In the genomic region with DNA sequence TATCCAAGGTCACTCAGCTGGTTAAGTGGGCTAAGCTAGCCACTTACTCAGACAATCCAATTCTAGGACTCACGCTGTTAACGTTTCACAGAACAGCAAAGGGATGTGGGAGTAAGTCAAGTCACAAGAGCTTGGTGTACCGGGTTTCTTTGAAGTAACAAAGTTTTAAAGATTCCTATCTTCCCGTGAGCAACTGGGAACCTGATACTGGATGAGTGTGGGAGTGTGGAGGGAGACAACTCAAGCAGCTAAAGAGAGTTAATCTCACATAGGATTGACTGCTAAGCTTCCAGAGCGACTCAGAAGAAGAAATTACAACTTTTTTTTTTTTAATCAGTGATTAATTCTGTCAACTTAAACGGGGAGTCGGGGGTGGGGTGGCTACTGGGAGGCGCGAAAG, we compare ENCODE assay signal across 7 mouse cellular contexts. TPM values are rescaled to one million over a fixed set of nuclear protein-coding genes. Genes with fewer than 3 reads are reported as not detected.
DNase-seq lines count a peak whose midpoint lies in the region; ATAC-seq and TF ChIP-seq lines count a peak whose summit lies in the region.

No protein-coding gene starts in this region.

- no peaks in the 10 kb centered on the region for H3K27me3 ChIP-seq in testis, adult 2 months (ENCODE audit: control insufficient read depth, insufficient read depth, low read length)
- H3K27me3 ChIP-seq in embryonic facial prominence, embryonic 14.5 days (replicated peaks; ENCODE audit: control insufficient read depth, insufficient read depth, low read length), result no peaks in the 10 kb centered on the region
- no peaks in the 10 kb centered on the region for H3K27me3 ChIP-seq in limb, embryonic 14.5 days (ENCODE audit: control insufficient read depth, insufficient read depth, low read length)
- no peaks in the 10 kb centered on the region for H3K27me3 ChIP-seq in stomach, embryonic 15.5 days (replicated peaks)

- TF ChIP-seq CTCF in testis, adult 2 months (IDR thresholded peaks at IDR 0.05; ENCODE audit: control insufficient read depth, insufficient read depth, insufficient replicate concordance, low read depth, low read length), result no peak

- 19% methylated on average over 9 of the region's 9 CpGs for WGBS in embryonic facial prominence, embryonic 14.5 days
- WGBS in limb, embryonic 14.5 days, result 13% methylated on average over 9 of the region's 9 CpGs
- WGBS in stomach, embryonic 15.5 days, result 11% methylated on average over 9 of the region's 9 CpGs

- no peak for ATAC-seq in embryonic facial prominence, embryonic 14.5 days (ENCODE audit: low read depth)
- ATAC-seq in limb, embryonic 14.5 days (ENCODE audit: low FRiP score, low read depth), result no peak
- no peak for ATAC-seq in stomach, embryonic 15.5 days (ENCODE audit: insufficient read depth, low FRiP score, low read depth)
- no peak for ATAC-seq in megakaryocyte progenitor cell, adult 5-6 weeks (replicated peaks; ENCODE audit: poor library complexity)

- peak overlapping the region; percentile 73 for H3K27ac ChIP-seq in testis, adult 2 months (ENCODE audit: control insufficient read depth, insufficient read depth, low read depth, low read length)
- H3K27ac ChIP-seq in embryonic facial prominence, embryonic 14.5 days (replicated peaks; ENCODE audit: low read depth, low read length), result no peak overlapping the region
- H3K27ac ChIP-seq in limb, embryonic 14.5 days (replicated peaks; ENCODE audit: low read depth, low read length), result no peak overlapping the region
- no peak overlapping the region for H3K27ac ChIP-seq in stomach, embryonic 15.5 days

- no peaks in the 10 kb centered on the region for H3K9me3 ChIP-seq in embryonic facial prominence, embryonic 14.5 days (ENCODE audit: control insufficient read depth, low read length)
- no peaks in the 10 kb centered on the region for H3K9me3 ChIP-seq in limb, embryonic 14.5 days (ENCODE audit: control insufficient read depth, low read length)
- H3K9me3 ChIP-seq in stomach, embryonic 15.5 days, result no peaks in the 10 kb centered on the region

- no peaks in the 10 kb centered on the region; the same call in 1 of the 2 replicates for H3K4me1 ChIP-seq in testis, adult 2 months (ENCODE audit: control insufficient read depth, insufficient read depth, low read length)
- no peaks in the 10 kb centered on the region for H3K4me1 ChIP-seq in embryonic facial prominence, embryonic 14.5 days (ENCODE audit: control insufficient read depth, insufficient read depth, low read length)
- H3K4me1 ChIP-seq in limb, embryonic 14.5 days (ENCODE audit: control insufficient read depth, insufficient read depth, low read length), result no peaks in the 10 kb centered on the region
- no peaks in the 10 kb centered on the region for H3K4me1 ChIP-seq in stomach, embryonic 15.5 days

- DNase-seq in testis, postnatal 10 days (ENCODE audit: low spot score), result no peak
- no peak for DNase-seq in embryonic facial prominence, embryonic 14.5 days (ENCODE audit: low spot score)
- no peak for DNase-seq in limb, embryonic 14.5 days (ENCODE audit: low spot score)
- no peak for DNase-seq in right cerebral cortex, adult 2 months (ENCODE audit: low spot score in 2 of 2)

- no peaks in the 10 kb centered on the region for H3K36me3 ChIP-seq in testis, adult 2 months (ENCODE audit: control insufficient read depth, insufficient read depth, low read length)
- no peaks in the 10 kb centered on the region for H3K36me3 ChIP-seq in embryonic facial prominence, embryonic 14.5 days (ENCODE audit: control insufficient read depth, insufficient read depth, low read length)
- H3K36me3 ChIP-seq in limb, embryonic 14.5 days (ENCODE audit: control insufficient read depth, insufficient read depth, low read length), result no peaks in the 10 kb centered on the region
- H3K36me3 ChIP-seq in stomach, embryonic 15.5 days, result no peaks in the 10 kb centered on the region

- TF ChIP-seq POLR2A in testis, adult 2 months (IDR thresholded peaks at IDR 0.05; ENCODE audit: control insufficient read depth, low read depth, low read length), result no peak
- no peak for TF ChIP-seq POLR2A in limb, embryonic 14.5 days (IDR thresholded peaks at IDR 0.05; ENCODE audit: borderline replicate concordance, extremely low read depth, insufficient read depth, insufficient read length)

- peak overlapping the region; percentile 61 for H3K4me2 ChIP-seq in embryonic facial prominence, embryonic 14.5 days (ENCODE audit: low read depth, low read length)
- peak overlapping the region; percentile 51 for H3K4me2 ChIP-seq in limb, embryonic 14.5 days (replicated peaks; ENCODE audit: low read depth, low read length, severe bottlenecking)
- peak overlapping the region; percentile 50 for H3K4me2 ChIP-seq in stomach, embryonic 15.5 days

- H3K9ac ChIP-seq in embryonic facial prominence, embryonic 14.5 days (ENCODE audit: low read depth, low read length), result peak overlapping the region; percentile 73
- peak overlapping the region; percentile 69 for H3K9ac ChIP-seq in limb, embryonic 14.5 days (ENCODE audit: low read depth, low read length, severe bottlenecking)
- H3K9ac ChIP-seq in stomach, embryonic 15.5 days, result no peak overlapping the region

- peak overlapping the region; percentile 87 for H3K4me3 ChIP-seq in testis, adult 2 months (ENCODE audit: control insufficient read depth, low read depth, low read length)
- H3K4me3 ChIP-seq in embryonic facial prominence, embryonic 14.5 days (ENCODE audit: low read depth, low read length), result peak overlapping the region; percentile 60
- peak overlapping the region; percentile 63 for H3K4me3 ChIP-seq in limb, embryonic 14.5 days (replicated peaks; ENCODE audit: low read length)
- H3K4me3 ChIP-seq in stomach, embryonic 15.5 days (replicated peaks), result peak overlapping the region; percentile 64

RNA-seq across cellular contexts. Expression of a gene that starts 10.0 kb away (rescaled TPM):
- polyA plus RNA-seq in testis, adult 2 months (2012; rRNA removed), result 3.4 and 5.0 TPM in 2 replicates
- polyA plus RNA-seq in embryonic facial prominence, embryonic 14.5 days (2014; fragmentation: Nextera tagmentation; extraction: Ambion mirVana), result 78.3 and 85.3 TPM in 2 replicates
- polyA plus RNA-seq in limb, embryonic 14.5 days (2012; rRNA removed), result 53.7 and 60.0 TPM in 2 replicates
- polyA plus RNA-seq in limb, embryonic 14.5 days (2014; fragmentation: Nextera tagmentation; extraction: Ambion mirVana), result 84.4 and 96.4 TPM in 2 replicates
- 66.2 and 73.4 TPM in 2 replicates for polyA plus RNA-seq in stomach, embryonic 15.5 days (2015; fragmentation: Nextera tagmentation; extraction: Ambion mirVana)
- total RNA-seq in megakaryocyte progenitor cell, adult 5-6 weeks (2015), result 69.4 and 98.6 TPM in 2 replicates
- total RNA-seq in megakaryocyte progenitor cell, adult 5-6 weeks (2017), result 62.7 and 104 TPM in 2 replicates
